Mouse (Mus musculus): ENCODE measurements at regions not wholly inside any gene's neighbourhood (a gene's known extent, or its start where the extent isn't known, plus 50 kb on each side); places are given as distances from the start of the nearest gene placed in this dataset.
A peak's percentile ranks its signal among the peaks of the same experiment; 100 is the strongest.

DNA sequence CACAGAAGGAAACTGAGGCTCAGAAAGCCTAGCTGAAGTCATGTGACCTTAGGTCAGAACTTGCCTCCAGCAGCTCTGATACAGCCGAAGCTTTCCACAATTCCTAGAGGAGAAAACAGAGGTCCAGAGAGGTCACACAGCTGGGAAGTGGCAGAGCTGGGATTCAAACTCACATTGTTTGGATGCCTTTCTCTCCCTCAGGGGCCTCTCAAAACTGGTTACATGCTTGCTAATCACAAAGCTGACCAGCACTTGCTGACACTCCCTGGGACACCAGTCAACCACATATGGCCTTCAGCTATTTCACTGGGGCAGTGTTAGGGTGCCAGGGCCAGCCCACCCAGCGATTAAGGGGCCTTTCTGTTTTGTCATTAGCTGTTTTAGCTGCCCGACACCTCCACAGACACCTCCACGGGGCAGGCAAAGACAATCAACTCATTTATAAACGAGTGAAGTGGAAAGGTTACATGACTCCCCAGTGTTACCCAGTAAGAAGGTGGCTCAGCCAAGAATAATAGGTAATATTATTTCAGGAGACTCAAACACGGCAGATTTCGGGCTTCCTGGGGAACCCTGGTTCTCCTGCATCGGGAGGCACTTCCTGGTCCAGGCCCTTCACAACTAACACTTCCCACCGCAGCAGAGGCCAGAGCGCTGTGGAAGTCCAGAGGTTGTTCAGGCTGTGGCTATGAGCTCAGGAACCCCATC is 71.4 kb downstream of the 2410131K14Rik start:
- no peak for DNase-seq
- intact Hi-C loops (cut with DNase I): no loop called here

- intact Hi-C loops (cut with DNase I): no loop called here
- DNase-seq: no peak
These were observed 73.0 kb downstream of the 2410131K14Rik start for GRCm38 (mm10) chr5:118318073-118318472.

DNA sequence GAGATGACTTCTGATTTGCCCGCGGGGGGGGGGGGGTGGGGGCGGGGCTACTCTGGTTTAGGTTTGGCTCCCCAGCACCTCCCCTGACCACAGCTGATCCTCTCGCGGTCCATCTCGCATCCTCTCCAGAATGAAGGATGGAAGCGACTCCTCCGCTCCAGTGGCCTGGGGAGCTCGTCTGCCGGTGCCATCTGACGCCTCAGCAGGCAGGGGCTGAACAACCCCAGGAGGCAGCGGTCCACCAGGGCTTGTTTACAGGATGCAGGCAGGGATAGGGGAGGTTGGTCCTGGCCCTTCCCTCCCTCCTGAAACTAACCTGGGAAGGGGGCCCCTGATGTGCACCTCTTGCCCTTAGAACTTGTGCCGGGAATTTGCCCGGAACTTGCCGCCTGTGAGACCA is 73.9 kb downstream of the 2410131K14Rik start:
- intact Hi-C loops (cut with DNase I): no loop called here
- DNase-seq: no peak

- DNase-seq: no peak
- intact Hi-C loops (cut with DNase I): loop anchor here (5.0 kb wide), 1 partner anchor 50 kb away; no protein-coding TSS in a partner anchor
These were observed 76.9 kb downstream of the 2410131K14Rik start for GRCm38 (mm10) chr5:118321719-118322455.

- intact Hi-C loops (cut with DNase I): loop anchor here (5.0 kb wide), 1 partner anchor 51 kb away; no protein-coding TSS in a partner anchor
- DNase-seq: no peak
These were observed 78.1 kb downstream of the 2410131K14Rik start for GRCm38 (mm10) chr5:118323151-118323550.

DNA sequence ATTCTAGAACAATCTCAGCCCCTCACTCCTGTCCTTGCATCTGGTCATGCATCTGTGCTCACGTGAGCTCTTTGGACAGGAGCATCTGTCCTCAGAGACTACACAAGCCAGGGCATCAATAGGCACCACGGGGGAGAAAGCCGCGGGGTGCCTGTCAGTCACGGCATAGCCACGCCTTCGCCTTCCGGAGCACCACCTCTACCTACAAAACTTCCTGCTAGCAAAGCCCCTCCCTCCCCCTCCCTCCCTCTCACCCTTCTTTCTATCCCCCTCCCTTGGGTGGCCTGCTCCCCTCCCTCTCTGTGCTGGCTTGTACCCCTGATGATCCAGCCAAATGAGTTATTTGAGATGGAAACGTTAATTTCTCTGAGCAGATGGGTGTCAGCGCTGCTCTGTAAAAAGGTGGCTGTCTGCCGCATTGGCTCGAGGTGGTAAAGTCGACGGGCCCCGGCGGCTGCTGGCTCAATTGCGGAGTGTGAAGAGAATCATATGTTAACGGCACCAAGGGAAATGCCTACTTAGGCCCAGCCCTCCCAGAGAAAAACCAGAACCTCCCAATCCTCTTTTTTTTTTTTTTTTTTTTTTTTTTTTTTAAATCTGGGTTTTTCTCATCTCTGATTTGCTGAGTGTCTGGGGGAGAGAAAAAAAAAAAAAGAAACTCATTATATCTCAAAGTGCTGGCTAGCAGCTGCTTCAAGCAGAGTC is 82.0 kb downstream of the 2410131K14Rik start:
- peak; percentile 52 to 58 for DNase-seq
- intact Hi-C loops (cut with DNase I): no loop called here

- peak in 1 of 2 experiments; percentile 47 for DNase-seq
- intact Hi-C loops (cut with DNase I): no loop called here
These were observed 83.1 kb downstream of the 2410131K14Rik start for GRCm38 (mm10) chr5:118327961-118328712.

GRCm38 (mm10) chr5:118329143-118329542 is 84.1 kb downstream of the 2410131K14Rik start:
- intact Hi-C loops (cut with DNase I): no loop called here
- no peak for DNase-seq

- DNase-seq: peak in 1 of 2 experiments; percentile 32
- intact Hi-C loops (cut with DNase I): loop anchor here (2.0 to 5.0 kb wide), 4 partner anchors 91 to 408 kb away; no protein-coding TSS in a partner anchor
These were observed 86.2 kb downstream of the 2410131K14Rik start for GRCm38 (mm10) chr5:118331286-118331607.

DNA sequence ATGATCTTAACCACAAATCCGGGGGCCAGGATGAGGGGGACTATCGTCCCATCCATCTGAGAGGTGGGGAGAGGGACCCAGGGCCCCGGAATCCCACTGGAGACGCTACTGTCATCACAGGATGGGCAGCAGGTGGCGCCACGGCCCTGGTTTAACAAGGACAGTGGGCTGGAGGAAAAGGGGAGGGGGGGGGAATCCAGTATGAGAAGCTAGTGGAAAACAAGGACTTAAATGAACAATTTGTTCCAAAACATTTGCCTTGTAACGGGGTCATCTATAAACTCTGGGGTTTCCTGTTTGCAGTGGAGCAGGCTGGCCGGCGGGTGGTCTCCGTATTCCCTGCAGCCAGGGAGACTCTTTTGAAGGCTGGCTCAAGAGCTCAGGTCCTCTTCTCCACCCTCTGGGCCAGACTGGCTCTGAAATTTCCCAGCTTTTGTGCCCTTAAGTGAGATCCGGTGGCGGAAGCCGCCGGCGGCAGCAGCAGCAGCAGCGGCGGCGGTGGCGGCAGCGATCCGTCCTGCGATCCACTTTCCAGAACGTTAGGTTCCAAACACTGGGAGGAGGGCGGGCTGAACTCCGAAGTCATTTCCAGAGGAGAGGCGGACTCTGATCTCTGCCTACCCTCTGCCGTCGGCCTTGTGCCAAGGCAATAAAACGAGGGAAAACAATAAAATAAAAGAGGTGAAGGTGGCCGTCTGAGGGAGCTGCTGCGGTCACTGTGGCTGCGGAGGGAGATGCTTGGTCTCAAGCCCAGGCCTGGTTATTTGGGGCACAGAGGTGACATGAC is 86.8 kb downstream of the 2410131K14Rik start:
- intact Hi-C loops (cut with DNase I): loop anchor here (1.0 to 5.0 kb wide), 6 partner anchors 90 to 407 kb away; partner anchors contain the start of gene Med13l

DNA sequence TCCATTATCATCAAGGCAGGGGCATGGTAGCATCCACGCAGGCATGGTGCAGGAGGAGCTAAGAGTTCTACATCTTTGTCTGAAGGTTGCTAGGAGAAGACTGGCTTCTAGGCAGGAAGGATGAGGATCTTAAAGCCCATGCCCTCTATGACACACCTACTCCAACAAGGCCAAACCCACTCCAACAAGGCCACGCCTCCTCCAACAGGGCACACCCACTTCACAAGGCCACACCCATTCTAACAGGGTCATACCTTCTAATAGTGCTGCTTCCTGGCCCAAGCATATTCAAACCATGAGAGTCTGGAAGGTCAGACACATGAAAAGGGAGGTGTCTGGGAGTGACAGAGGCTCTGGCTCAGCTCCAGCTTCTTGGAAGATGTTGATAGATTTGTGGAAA is 89.0 kb downstream of the 2410131K14Rik start:
- DNase-seq: no peak
- intact Hi-C loops (cut with DNase I): loop anchor here (5.0 kb wide), 3 partner anchors 88 to 263 kb away; no protein-coding TSS in a partner anchor

More for the DNA sequence above, 86.8 kb downstream of the 2410131K14Rik start:
- peak; percentile 88 for DNase-seq

DNA sequence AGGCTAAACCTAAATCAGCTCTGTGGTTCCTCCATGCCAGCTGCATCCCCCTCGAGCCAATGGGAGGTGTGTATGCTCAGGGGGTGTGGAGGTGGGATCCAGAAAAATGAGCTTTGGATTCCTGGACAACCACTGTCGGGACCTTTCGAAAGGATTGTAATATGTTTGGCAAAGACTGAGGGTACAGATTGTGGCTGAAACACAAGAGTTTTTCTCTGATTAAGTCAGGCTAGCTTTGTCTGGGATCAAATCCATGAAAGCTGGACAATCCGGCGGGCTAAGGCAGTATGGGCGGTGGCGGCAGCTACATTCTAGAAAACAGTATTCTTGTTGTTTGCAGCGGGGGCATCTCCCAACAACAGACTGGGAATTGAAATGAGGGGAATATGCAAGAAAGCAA is 93.2 kb downstream of the 2410131K14Rik start:
- DNase-seq: no peak
- intact Hi-C loops (cut with DNase I): no loop called here

DNA sequence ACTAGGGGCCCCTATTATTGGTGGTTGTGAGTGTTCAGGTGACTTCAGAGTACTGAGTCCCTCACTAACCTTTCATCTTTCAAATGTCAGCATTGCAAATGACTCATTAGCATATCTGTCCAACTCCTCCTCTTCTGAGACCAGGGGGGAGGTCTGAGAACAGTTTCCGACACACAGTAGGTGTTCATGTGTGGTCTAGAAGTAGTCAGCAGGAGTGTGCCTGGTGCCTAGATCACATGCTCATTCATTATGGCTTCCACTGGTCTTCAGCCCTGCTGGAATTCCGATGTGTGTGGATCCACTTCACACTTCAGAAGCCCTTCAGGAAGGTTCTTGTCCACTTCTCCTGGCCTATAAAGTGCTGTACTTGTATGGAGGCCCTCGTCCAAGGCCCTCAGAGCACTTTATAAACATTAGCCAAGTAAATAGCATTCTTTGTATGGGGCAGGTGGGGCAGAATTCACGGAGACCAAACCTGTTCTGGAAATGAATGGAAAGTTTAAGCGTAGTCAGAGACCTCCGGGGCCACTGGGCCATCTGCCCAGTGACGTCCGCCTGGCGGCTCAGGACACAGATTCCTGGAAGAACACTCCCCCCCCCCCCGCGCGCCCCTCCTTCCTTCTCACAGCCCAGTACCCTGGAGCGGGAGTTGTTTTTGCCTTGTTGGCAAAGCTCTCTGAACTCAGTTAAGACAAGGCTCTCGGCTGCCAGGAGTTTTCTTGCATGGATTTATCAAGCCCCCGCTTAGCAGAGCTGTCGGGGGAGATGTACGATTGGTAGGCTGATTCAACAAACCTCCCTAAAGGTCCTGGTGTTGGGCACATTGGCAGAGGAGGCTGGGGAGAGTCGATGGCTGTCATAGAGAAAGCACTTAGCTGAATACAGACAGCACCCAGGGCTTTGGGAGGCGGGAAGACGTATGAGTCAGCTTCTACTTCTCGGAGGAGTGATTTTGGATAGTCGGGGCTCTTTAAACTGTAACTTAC is 94.9 kb downstream of the 2410131K14Rik start:
- peak; percentile 68 to 71 for DNase-seq
- intact Hi-C loops (cut with DNase I): no loop called here

- DNase-seq: no peak
- intact Hi-C loops (cut with DNase I): no loop called here
These were observed 98.7 kb downstream of the 2410131K14Rik start for GRCm38 (mm10) chr5:118343444-118344320.

- intact Hi-C loops (cut with DNase I): no loop called here
- no peak for DNase-seq
These were observed 100.2 kb downstream of the 2410131K14Rik start for GRCm38 (mm10) chr5:118345226-118345625.

DNA sequence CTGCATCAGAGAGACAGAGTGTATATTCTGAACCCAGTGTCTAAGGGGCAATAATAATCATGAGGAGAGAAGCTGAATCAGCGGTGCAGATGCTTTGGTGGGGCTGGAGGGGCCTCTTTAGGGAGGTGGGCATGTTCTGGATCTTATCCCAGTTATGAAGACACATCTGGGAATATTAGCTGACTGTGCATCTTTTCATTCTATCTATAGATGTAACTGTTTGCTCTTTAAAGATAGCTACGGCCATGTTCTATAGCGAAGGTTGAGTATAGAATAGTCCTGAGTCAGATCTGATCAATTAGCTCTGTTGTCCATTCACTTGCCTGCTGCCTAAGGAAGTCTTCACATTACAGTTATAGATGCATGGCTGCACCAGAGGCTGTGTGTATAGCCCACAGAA is 104.0 kb downstream of the 2410131K14Rik start:
- intact Hi-C loops (cut with DNase I): no loop called here
- no peak for DNase-seq

DNA sequence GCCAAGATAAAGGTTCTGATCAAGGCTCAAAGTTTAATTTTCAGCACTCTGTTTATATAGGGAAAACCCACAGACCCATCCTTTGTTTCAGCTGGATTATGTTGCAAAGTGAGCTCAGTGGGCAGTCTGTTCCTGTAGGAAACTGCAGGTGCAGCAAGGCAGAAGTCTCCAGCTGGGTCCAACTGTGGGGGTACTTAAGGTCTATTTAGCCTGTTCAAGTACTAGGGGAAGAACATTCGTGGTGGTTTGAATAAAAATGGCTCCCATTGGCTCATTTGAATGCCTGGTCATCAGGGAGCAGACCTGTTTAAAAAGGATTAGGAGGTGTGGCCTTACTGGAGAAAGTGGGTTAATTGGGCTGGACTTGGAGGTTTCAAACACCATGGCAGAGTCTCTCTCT is 106.3 kb downstream of the 2410131K14Rik start:
- intact Hi-C loops (cut with DNase I): no loop called here
- no peak for DNase-seq
